Mouse (Mus musculus) hematopoietic stem cell, adult 5-6 weeks (primary cell): ENCODE results near the gene Ssh2. TPM values are rescaled to one million over a fixed set of nuclear protein-coding genes. Genes with fewer than 3 reads are reported as not detected.

Experiments used
- ATAC-seq, 2 experiments: fragments of 125-278 bp in 1 of 2; replicated peaks in 1 of 2; 2 replicates each; pipeline ENCODE4 v1.8.0; 2016 to 2017; ENCODE audit warnings: inconsistent platforms in 2 of 2, mild to moderate bottlenecking in 2 of 2, moderate number of reproducible peaks in 2 of 2, low read depth in 1 of 2, moderate TSS enrichment in 1 of 2; ENCODE audit not compliant: low FRiP score in 2 of 2, poor library complexity in 2 of 2, severe bottlenecking in 2 of 2, insufficient read depth in 1 of 2, low TSS enrichment in 1 of 2
- total RNA-seq: library from RNA; stranded (forward); fragments of 172-1452, 232-1000 nt; gene quantifications from 2 replicates; pipeline ENCODE4 v1.2.3, GENCODE M21; 2017

Ssh2 gene
- total RNA-seq, 1 experiment from 2014 or later: 45.0 TPM

DNA sequence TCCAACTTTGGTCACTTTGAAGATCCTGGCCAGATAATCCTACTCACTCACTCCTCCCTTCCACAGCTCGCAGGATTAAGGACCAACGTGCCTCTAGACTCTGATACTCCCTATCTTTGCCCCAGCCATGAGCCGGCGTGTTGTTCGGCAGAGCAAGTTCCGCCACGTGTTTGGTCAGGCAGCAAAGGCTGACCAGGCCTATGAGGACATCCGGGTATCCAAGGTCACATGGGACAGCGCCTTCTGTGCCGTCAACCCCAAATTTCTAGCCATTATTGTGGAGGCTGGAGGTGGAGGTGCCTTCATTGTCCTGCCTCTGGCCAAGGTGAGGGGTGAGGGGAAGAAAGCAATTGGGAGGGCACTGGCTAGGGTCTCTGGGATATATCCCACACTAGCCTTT, 247.7 kb downstream of the Ssh2 start:
- ATAC-seq: no peak

DNA sequence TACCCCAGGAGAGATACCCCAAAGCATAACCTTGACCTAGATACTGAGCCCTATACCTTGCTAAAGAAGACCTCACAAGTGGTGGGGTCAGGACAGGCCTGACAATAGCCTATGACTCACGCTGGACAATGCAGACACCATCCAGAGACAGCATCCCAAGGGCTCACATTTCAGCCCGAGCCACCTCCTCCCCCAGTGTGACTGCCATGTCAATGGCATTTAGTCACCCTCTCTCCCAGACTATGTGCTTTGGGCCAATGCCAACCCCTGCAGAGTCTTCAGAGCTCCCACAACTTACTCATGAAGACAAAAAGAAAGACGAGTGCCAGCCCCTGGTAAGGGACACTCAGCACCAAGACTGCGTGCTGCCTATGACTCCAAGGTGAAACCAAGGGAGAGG, 248.6 kb downstream of the Ssh2 start:
- ATAC-seq: no peak

DNA sequence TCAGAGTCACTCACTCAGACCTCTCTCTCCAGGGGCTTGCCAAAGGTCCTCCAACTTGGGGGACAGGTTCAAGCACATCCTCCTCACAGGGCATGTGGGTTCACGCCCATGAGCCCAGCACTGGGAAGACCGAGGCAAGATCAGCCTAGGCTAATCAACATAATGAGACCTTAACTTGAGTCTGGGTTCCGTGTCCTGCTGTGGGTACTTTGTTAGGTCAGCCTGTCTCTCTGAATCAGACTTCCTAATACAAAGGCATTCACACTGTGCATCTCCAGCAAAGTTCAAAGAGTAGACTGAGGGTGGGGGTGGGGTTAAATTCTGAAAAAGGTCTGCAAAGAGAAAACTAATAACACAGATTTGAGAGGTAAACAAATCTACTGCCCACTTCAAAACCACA, 249.0 kb downstream of the Ssh2 start:
- ATAC-seq: no peak

DNA sequence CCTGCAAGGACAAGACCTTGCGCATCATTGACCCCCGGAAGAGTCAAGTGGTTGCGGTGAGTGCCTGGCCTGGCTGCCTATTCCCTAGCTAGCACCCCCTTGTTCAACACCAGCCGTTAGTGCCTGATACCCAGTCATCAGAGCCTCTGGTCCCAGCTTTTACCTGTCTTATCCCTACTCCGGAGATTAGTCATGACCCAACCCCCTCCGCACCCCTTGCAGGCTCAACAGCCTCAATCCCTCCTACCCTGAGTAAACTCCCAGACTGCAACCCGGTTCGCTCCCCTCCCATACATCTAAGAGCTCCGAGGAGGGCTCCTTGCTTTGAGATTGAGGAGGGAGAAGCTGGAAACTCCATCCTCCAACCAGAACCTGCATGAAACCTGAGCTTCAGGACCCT, 250.5 kb downstream of the Ssh2 start:
- no peak for ATAC-seq

DNA sequence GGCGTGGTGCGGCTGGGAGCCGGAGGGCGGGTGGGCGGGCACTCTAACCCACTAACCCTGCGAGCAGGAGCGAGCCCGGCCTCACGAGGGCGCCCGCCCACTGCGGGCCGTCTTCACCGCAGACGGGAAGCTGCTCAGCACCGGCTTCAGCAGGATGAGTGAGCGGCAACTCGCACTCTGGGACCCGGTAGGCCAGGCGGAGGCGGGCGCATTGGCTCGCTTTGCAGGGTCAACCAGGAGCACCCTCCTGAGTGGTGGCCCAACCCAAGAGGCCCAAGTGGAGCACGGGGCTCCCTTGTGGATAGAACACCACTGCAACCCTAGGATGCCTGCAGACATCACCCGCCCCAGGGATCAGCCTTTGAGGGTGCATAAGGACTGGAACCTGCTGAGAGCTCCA, 251.1 kb downstream of the Ssh2 start:
- ATAC-seq: peak; percentile 67 to 70; a peak in 3 of 4 replicates

DNA sequence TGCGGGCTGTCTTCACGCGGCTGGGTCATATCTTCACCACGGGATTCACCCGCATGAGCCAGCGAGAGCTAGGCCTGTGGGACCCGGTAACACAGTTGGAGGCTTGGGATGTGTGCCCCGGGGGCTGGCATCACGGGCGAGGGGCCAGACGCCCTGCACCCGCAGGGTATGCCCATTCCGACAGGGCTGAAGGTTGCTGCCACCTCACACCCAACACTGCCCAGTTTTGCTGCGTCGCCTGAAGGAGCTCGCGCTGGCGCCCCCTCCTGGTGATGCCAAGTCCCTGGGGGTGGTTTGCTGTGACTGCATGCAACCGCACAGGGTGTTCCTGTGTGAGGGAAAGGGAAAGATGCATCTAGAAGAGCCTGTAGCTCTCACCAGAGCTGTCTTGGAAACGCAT, 251.7 kb downstream of the Ssh2 start:
- peak; percentile 72 to 80 for ATAC-seq

DNA sequence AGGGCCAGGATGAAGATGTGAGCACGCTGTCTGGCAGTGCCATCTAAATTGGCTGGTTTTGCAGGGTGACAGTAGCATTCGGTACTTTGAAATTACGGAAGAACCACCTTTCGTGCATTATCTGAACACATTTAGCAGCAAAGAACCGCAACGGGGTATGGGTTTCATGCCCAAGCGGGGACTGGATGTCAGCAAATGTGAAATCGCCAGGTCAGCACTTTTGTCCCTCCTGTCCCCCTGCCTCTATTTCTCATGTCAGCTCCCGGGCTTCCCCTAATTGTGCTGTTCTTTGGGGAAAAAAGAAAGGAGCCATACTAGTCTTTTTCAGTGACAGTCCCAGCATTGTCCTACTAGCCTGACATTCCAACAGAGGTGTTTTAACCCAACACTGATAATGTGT, 252.3 kb downstream of the Ssh2 start:
- no peak for ATAC-seq

DNA sequence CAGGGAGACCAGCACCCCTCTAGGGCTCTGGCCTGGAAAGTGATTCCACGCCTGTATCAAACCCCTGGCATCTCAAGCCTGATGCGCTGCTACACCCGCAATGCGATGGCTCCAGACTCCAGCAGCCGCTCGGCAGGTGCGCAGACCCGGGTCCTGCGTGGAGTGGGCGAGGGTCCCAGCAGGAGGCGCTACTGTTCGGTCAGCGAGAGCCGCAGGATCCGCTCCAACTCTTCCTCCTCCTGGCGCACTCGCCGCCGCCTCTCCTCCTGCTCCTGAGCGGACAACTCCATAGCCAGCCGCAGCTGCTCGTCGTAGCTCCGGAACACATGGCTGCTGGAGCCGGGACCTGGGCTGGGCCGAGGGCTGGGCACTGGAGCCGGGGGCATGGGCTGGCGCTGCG, 255.3 kb downstream of the Ssh2 start:
- no peak for ATAC-seq

DNA sequence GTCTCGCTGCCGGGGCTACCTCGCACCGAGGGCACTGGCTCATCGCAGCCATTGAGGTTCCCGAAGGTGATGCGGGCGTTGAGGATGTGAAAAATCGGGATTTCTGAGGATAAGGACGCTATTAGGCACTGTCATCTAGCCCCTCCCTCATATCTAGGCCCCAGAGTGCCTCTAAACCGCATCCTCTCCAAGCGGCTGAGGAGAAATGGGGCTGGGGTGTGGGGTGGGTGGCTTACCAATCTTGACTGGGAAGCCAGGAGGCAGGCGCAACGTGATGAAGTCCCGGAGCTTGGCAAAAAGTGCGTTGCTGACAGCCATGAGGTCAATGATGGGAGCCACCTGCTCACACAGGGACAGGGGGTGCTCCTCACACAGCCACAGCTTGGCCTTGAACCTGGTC, 256.7 kb downstream of the Ssh2 start:
- no peak for ATAC-seq

DNA sequence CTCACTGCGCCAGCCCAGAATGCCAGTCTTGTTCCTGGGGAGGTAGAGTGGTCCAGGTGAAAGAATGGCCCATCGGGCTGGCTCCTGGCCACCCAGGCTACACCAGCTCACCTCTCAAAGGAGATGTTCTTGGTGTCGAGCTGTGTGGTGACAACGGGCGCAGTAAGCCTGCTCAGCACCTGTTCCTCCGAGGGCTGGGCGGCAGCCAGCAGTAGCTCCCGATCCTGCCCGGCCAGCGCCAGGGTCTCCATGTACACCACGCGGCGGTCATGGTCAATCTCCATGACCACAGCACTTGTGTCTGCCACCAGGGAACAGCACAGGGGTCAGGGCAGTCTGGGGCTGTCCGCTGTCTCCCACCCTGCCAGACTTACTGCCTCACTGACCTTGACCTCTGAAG, 260.1 kb downstream of the Ssh2 start:
- no peak for ATAC-seq

DNA sequence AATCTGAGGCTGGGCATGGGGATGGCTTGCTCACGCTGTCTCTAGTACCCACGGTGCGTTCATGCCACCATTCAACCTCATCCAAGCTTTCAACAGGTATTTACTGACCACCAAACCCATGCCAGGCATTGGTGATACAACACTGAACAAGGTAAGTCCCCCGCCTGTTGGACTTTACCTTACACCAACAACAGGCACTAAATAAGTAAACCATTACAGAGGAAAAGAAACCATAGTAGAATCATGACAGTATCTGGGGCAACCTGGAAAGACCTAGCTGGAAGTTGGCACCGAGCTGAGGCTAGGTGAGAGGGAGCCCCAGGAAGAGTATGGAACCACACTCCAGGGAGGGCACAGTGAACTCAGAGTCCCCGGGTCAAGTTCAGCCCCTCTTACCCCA, 260.8 kb downstream of the Ssh2 start:
- ATAC-seq: no peak

DNA sequence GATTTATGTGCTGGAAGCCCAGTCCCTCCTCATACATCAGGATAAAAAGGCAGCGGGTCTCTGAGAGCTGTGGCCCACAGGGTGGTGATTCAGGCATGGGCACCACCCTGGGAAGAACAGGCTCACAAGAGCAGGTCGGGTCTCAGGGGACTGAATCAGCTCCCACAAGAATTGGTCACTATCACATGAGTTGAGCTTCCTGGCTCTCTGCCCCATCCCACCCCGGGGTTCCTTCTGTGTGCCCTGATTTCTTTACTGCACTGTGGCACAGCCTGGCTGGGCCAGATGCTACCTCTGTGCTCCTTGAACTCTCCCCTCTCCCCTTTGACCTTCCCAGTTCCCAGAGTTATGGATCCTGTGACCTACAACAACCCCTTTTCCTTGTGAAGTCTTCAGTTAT, 267.0 kb downstream of the Ssh2 start:
- no peak for ATAC-seq

DNA sequence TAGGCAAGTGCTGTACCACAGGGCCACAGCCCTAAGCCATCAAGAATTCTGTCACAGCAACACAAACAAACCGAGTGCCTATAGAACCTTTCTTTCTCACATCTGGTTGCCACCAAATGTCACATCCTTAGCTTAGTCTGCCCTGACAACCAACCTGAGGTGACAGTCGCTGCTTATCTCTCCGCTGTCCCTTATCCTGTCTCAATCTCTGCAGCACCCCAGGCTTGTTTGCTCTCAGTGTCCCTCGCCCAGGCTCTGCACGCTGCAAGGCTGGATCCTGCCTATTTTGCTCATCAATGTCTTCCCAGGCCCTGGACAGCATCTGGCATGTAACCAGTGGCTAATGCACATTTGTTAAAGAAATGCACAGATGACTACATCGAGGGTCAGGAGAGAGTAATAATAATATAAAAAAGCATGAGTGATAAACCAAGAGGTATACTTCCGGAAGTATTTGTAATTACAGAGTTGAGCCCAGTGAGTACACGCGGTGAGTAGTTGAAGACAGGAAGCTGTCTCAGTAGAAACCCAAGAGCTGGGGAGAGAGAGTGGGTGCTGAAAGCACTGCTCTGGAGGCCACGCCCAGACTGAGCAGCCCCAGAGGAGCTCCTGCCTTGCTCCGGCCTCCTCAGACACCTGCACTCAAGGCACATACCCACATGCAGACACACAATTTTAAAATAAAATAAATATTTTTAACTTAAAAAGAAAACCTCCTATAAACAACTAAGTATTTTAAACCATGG, 267.6 kb downstream of the Ssh2 start:
- 0 out of 4 replicates have a peak, but pooled peaks of 1 of the 2 experiments have one; percentile 34 for ATAC-seq

DNA sequence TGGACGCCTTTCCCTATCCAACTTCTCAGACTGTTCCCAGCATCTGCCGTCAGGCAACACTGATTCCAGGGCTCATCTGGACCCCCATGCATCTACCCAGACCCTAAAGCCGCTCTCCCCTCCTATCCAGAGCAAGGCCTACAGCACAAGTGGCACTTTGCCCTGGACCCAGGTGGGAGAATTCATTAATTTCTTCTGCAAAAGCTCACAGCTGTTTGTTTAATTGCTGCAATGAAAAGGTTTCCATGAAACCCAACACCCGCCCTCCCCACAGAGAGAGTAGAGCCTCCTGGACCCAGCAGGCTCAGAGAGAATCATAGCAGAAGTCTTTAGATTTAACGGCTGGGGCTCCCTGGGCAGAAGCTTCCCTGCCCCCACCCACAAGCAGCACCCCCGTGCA, 269.1 kb downstream of the Ssh2 start:
- ATAC-seq: no peak

DNA sequence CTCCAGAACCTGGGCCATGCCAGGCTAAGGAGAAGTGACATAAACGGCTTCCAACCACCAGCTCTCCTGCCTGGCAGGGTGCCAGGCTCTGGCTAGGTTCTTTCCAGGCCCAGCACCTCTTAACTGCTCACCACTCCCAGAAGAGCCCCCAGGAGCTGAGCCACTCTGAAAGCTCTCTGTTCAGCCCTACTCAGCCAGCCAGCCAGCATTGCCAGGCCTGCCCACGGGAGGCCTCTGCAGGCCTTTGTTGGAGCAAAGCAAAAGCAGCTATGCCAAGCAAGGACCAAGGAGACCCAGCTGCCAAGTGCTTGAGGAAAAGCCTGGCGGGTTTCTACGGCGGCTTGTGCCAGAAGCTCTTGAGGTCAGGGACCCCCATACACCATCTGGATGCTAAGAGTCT, 270.7 kb downstream of the Ssh2 start:
- ATAC-seq: no peak

DNA sequence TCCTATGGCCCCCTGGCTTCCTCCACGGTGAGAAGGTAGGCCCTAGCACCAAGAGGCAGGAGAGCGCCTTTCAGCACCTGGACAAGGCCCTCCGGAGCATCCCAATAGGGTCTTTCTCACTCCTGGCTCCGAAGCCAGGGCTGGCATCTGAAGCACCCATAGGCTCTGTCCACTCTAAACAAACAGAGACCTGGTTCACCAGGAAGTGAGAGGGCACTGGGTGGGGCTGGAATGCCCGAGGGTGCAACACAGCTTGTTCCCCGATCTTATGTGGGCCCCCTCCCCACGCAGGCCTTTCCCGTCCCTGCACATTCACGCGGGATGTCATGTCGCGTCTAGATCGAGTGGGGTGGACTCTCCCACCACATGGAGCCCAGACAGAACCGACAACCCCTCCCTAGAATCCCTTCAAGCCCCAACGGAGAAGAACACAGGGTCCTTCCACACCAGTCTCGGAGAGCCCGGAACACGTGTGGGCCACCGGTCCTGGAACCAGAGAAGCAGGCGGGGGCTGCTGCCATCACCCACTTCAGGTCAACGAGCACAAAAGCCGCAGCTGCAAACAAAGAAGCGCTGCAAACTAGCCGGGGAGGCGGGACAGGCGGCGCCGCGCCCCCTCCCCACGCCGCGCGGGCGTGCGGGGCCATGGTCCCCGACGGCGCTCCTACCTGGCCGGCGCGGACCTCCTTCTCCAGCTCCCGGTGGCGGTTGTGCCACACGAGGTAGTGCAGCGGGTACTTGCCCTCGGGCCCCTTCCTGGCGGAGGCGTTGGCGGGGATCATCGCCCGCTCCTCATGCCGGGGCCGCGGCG, 272.9 kb downstream of the Ssh2 start:
- no peak for ATAC-seq

DNA sequence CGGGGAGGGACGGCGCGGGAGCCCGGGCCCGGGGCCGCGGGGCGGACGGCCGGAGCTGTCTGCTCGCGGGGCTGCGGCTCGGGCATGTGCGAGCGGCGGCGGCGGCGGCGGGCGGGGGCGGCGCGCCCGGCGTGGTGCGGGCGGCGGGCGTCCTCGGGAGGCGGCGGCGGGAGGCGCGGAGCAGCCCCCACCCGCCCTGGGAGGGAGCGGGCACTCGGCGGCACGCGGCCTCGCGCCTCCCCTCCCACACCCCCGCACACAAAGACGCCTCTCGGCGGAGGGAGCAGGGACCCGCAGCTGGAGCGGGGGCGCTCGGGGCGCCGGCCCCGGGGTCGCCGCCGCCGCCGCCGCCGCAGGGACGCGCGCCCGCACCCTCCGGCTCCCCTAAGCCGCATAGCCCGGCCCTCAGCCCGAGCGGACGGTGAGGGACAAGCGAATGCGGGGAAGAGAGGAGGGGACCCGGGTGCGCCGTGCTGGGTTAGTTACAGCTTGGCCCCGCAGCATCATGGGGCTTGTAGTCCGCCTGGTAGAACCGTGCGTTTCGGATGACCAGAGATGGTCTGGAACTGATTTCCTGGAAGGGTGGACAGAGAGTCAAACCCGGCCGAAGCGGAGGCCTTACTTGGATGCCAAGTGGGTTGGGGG, 273.6 kb downstream of the Ssh2 start, which contains the start of gene Ankrd13b:
Gene Ankrd13b (minus strand): TSS at position 88 of the 645 bp plus-strand sequence.
- no peak for ATAC-seq

DNA sequence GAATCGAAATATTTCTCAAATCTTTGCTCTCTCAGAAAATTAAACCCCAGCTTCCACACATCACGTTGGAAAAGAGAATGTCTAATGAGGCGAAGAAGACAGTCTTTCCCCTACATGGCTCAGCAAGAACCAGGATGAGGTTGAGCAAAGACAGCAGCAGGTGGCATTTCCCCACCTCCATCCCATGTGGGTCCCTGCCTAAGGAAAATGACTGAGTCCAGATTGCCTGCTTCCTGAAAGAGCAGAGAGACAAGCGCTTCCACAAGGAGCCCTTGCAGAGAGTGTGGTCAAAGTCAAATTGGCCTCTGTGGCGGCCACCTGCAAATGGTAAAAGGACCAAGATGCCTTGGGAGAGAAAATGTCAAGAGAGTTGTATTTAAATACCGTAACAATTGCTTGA, 274.4 kb downstream of the Ssh2 start:
- no peak for ATAC-seq
